ENCODE assay signal across 30 mouse cellular contexts in genomic region chr9:64788070-64788469, GRCm38 (mm10). TPM values are rescaled to one million over a fixed set of nuclear protein-coding genes. Genes with fewer than 3 reads are reported as not detected.
DNase-seq lines count a peak whose midpoint lies in the region; ATAC-seq and TF ChIP-seq lines count a peak whose summit lies in the region.
"Had no signal": no experiment of that assay in that cellular context is flagged by ENCODE, and none has a peak within 500 bp of the region (broad histone marks: within the 10 kb centered on the region; RNA-seq: fewer than 3 reads in every experiment).

No protein-coding gene starts in this region.

- no peak overlapping the region for H3K4me2 ChIP-seq in liver, embryonic 15.5 days
- H3K4me2 ChIP-seq in liver, embryonic 11.5 days: no peak overlapping the region
- no peak overlapping the region for H3K4me2 ChIP-seq in liver, embryonic 16.5 days (ENCODE audit: low read depth, low read length)
- H3K4me2 ChIP-seq: embryonic facial prominence, embryonic 12.5 days; forebrain, embryonic 12.5 days; heart, embryonic 12.5 days; hindbrain, embryonic 14.5 days; lung, embryonic 15.5 days; neural tube, embryonic 15.5 days; stomach, embryonic 15.5 days had no signal

- H3K27ac ChIP-seq in left cerebral cortex, adult 2 months: peak overlapping the region; percentile 72
- peak overlapping the region; percentile 99 for H3K27ac ChIP-seq in liver, embryonic 15.5 days (replicated peaks)
- H3K27ac ChIP-seq in liver, embryonic 11.5 days (ENCODE audit: low read depth, low read length): no peak overlapping the region
- peak overlapping the region; percentile 16; the same call in 1 of the 2 replicates for H3K27ac ChIP-seq in liver, embryonic 16.5 days (ENCODE audit: low read length)
- H3K27ac ChIP-seq: embryonic facial prominence, embryonic 12.5 days; forebrain, embryonic 12.5 days; heart, adult 2 months; hindbrain, embryonic 14.5 days; lung, embryonic 15.5 days; neural tube, embryonic 15.5 days; stomach, embryonic 15.5 days had no signal

- H3K36me3 ChIP-seq in liver, embryonic 15.5 days (replicated peaks): no peaks in the 10 kb centered on the region
- H3K36me3 ChIP-seq in liver, embryonic 11.5 days (ENCODE audit: control insufficient read depth, insufficient read depth, low read length): no peaks in the 10 kb centered on the region
- H3K36me3 ChIP-seq in liver, embryonic 16.5 days (ENCODE audit: control insufficient read depth, insufficient read depth): no peaks in the 10 kb centered on the region
- H3K36me3 ChIP-seq: embryonic facial prominence, embryonic 12.5 days; forebrain, embryonic 12.5 days; heart, embryonic 12.5 days; lung, embryonic 15.5 days; neural tube, embryonic 15.5 days; stomach, embryonic 15.5 days had no signal

- H3K9me3 ChIP-seq in liver, embryonic 15.5 days (replicated peaks): no peaks in the 10 kb centered on the region
- no peaks in the 10 kb centered on the region for H3K9me3 ChIP-seq in liver, embryonic 11.5 days (ENCODE audit: control insufficient read depth, low read length)
- H3K9me3 ChIP-seq in liver, embryonic 16.5 days (replicated peaks; ENCODE audit: control insufficient read depth, low read length): no peaks in the 10 kb centered on the region
- H3K9me3 ChIP-seq: embryonic facial prominence, embryonic 12.5 days; forebrain, embryonic 12.5 days; heart, embryonic 12.5 days; lung, embryonic 15.5 days; neural tube, embryonic 15.5 days; stomach, embryonic 15.5 days had no signal

- no peak for TF ChIP-seq CTCF in left cerebral cortex, adult 2 months (IDR thresholded peaks at IDR 0.05)

- DNase-seq in left cerebral cortex, adult 2 months (ENCODE audit: extremely low spot score in 1 of 2, low spot score in 2 of 2): no peak
- no peak for DNase-seq in left cerebral cortex, adult 9 months (ENCODE audit: low spot score in 2 of 2)
- no peak for DNase-seq in liver, embryonic 11.5 days (ENCODE audit: low spot score)
- DNase-seq in right cerebral cortex, postnatal 25 days: peak; percentile 28
- no peak for DNase-seq in right cerebral cortex, postnatal 4 days
- DNase-seq in heart, postnatal 25 days (ENCODE audit: low spot score): no peak
- DNase-seq: adrenal gland, adult 2 months; adrenal gland, postnatal 36 days; B cell, adult 2 months; cerebellum, adult 11 months; cerebellum, adult 9-10 months; cerebellum, postnatal 36 days; heart, adult 2 months; kidney, adult 11 months; kidney, postnatal 14 days; layer of hippocampus, adult 9-11 months; left cerebral cortex, postnatal 4 days; midbrain, embryonic 14.5 days; right cerebral cortex, adult 18-20 months had no signal

- H3K4me3 ChIP-seq in left cerebral cortex, adult 2 months: no peak overlapping the region
- no peak overlapping the region for H3K4me3 ChIP-seq in liver, embryonic 15.5 days (replicated peaks)
- no peak overlapping the region for H3K4me3 ChIP-seq in liver, embryonic 11.5 days (ENCODE audit: low read depth, low read length)
- H3K4me3 ChIP-seq in liver, embryonic 16.5 days (ENCODE audit: low read depth, low read length): no peak overlapping the region
- H3K4me3 ChIP-seq: embryonic facial prominence, embryonic 12.5 days; erythroblast, embryonic 14.5 days; forebrain, embryonic 12.5 days; heart, adult 2 months; heart, embryonic 12.5 days; lung, embryonic 15.5 days; neural tube, embryonic 15.5 days; stomach, embryonic 15.5 days had no signal

- H3K27me3 ChIP-seq in liver, embryonic 15.5 days: no peaks in the 10 kb centered on the region
- no peaks in the 10 kb centered on the region for H3K27me3 ChIP-seq in liver, embryonic 11.5 days (replicated peaks; ENCODE audit: control insufficient read depth, insufficient read depth, low read length)
- H3K27me3 ChIP-seq in liver, embryonic 16.5 days (ENCODE audit: control insufficient read depth, insufficient read depth, low read depth, low read length): no peaks in the 10 kb centered on the region
- H3K27me3 ChIP-seq: embryonic facial prominence, embryonic 12.5 days; forebrain, embryonic 12.5 days; heart, embryonic 12.5 days; lung, embryonic 15.5 days; neural tube, embryonic 15.5 days; stomach, embryonic 15.5 days had no signal

- H3K9ac ChIP-seq in liver, embryonic 15.5 days: no peak overlapping the region
- H3K9ac ChIP-seq in liver, embryonic 11.5 days (ENCODE audit: low read depth, low read length): no peak overlapping the region
- no peak overlapping the region for H3K9ac ChIP-seq in liver, embryonic 16.5 days (ENCODE audit: low read depth, low read length)
- H3K9ac ChIP-seq: embryonic facial prominence, embryonic 12.5 days; forebrain, embryonic 12.5 days; heart, embryonic 12.5 days; hindbrain, embryonic 14.5 days; lung, embryonic 15.5 days; neural tube, embryonic 15.5 days; stomach, embryonic 15.5 days had no signal

- 90% methylated on average over 7 of the region's 7 CpGs for WGBS in liver, embryonic 15.5 days (ENCODE audit: insufficient replicate concordance)
- 90% methylated on average over 7 of the region's 7 CpGs for WGBS in liver, embryonic 11.5 days
- 89% methylated on average over 7 of the region's 7 CpGs for WGBS in liver, embryonic 16.5 days (ENCODE audit: insufficient replicate concordance)

- no peak for ATAC-seq in liver, embryonic 15.5 days (ENCODE audit: insufficient read depth)
- no peak for ATAC-seq in liver, embryonic 11.5 days (replicated peaks; ENCODE audit: low FRiP score)
- ATAC-seq in liver, embryonic 16.5 days (ENCODE audit: low read depth): no peak
- ATAC-seq: inflammation-experienced regulatory T-cells, adult 6 months had no signal

- peaks cover 59% of the 10 kb centered on the region for H3K4me1 ChIP-seq in liver, embryonic 15.5 days (replicated peaks)
- H3K4me1 ChIP-seq in liver, embryonic 11.5 days (replicated peaks; ENCODE audit: control insufficient read depth, insufficient read depth, low read length): peaks cover 8% of the 10 kb centered on the region
- peaks cover 41% of the 10 kb centered on the region for H3K4me1 ChIP-seq in liver, embryonic 16.5 days (ENCODE audit: control insufficient read depth, low read depth, low read length)
- H3K4me1 ChIP-seq: embryonic facial prominence, embryonic 12.5 days; heart, embryonic 12.5 days; neural tube, embryonic 15.5 days; stomach, embryonic 15.5 days had no signal

- intact Hi-C loops in left cerebral cortex, adult 2 months (cut with DNase I): loop anchor here (2.0 kb wide), 1 partner anchor 23 kb away; the partner anchor contains the start of gene Dennd4a
- intact Hi-C loops in heart, postnatal 25 days (cut with DNase I): no loop called here

RNA-seq across cellular contexts. Expression of gene Dennd4a, which starts 23.1 kb away (rescaled TPM):
- 10 to 100 TPM; 58.8 to 63.3 TPM for total RNA-seq in left cerebral cortex, adult 2 months (2021)
- polyA plus RNA-seq in liver, embryonic 15.5 days (2015; fragmentation: Nextera tagmentation; extraction: Ambion mirVana): 34.2 and 41.6 TPM in 2 replicates
- 19.1 and 22.6 TPM in 2 replicates for polyA plus RNA-seq in liver, embryonic 11.5 days (2014; fragmentation: Nextera tagmentation; extraction: Ambion mirVana)
- polyA plus RNA-seq in liver, embryonic 16.5 days (2015; fragmentation: Nextera tagmentation; extraction: Ambion mirVana): 40.8 and 42.3 TPM in 2 replicates
- 1 to 10 TPM; 6.9 to 7.9 TPM for total RNA-seq in heart, postnatal 25 days (2021)

RNA-seq across cellular contexts. Expression of gene Rab11a, which starts 50.5 kb away (rescaled TPM):
- 100 to 1,000 TPM; 232 to 250 TPM for total RNA-seq in left cerebral cortex, adult 2 months (2021)
- polyA plus RNA-seq in liver, embryonic 15.5 days (2015; fragmentation: Nextera tagmentation; extraction: Ambion mirVana): 192 and 214 TPM in 2 replicates
- polyA plus RNA-seq in liver, embryonic 11.5 days (2014; fragmentation: Nextera tagmentation; extraction: Ambion mirVana): 341 TPM in 2 replicates
- 198 and 207 TPM in 2 replicates for polyA plus RNA-seq in liver, embryonic 16.5 days (2015; fragmentation: Nextera tagmentation; extraction: Ambion mirVana)
- total RNA-seq in heart, postnatal 25 days (2021): 100 to 1,000 TPM; 170 to 191 TPM
